Mouse (Mus musculus): ENCODE measurements around the gene Mindy2. TPM values are rescaled to one million over a fixed set of nuclear protein-coding genes. Genes with fewer than 3 reads are reported as not detected.
A peak's percentile ranks its signal among the peaks of the same experiment; 100 is the strongest.

The Mindy2 gene
- polyA plus RNA-seq (2015; fragmentation: Nextera tagmentation; extraction: Ambion mirVana): 9.7 and 9.9 TPM in 2 replicates

DNA sequence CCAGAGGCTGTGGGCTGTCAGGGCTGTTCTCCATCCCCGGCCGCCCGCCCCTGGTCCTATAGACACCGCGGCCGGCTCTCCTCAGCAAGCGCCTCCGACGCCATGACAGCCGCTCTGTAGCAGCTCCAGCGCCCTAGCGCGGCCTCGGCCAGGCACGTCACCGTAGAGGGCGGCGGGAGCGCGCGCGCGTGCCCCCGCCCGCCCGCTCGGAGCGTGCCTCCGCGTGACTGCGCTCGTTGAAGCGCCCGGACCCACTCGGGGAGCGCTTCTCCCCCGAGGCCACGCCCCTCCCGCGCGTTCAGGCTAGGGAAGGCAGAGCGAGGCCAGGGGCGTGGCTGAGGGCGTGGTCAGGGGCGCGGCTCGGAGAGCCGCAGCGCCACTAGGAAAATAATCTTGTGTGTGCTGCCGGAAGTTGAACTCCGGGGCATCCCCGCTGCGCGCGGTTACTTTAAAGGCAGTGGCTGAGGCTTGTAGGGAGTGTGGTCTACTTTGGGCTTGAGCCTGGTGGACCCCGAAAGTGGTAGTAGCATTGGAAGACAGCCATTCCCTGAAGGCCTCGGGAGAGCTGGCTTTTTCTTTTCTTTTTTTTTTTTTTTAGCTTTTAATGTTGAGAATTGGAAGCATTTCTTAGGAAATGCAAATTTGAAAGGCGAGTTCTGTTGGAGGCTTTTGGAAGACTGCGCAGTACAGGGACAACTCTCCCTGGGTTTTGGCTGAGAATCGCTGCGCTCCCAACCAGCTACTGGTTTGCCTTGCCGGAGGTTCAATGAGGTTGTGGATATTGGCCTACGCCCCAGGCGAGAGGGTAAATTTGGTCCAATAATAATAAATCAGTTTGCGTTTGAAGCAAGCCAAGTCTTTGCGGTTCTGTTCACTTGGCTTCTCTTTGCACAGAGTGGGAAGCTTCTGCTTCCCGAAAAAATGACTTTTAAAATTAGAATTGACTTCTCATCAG is at the start of gene Mindy2:
TSS of gene Mindy2 (minus strand) at position 162 of the 955 bp plus-strand sequence.
- Histone ChIP-seq H3K27ac (replicated peaks) (peak within 1 kb of the TSS; percentile 96), H3K4me1 (peaks cover 35% of the 10 kb centered on the region), H3K9ac (peak within 1 kb of the TSS; percentile 93), H3K9me3 (no peaks in the 10 kb centered on the region), H3K36me3 (no peaks in the 10 kb centered on the region), H3K4me3 (peak within 1 kb of the TSS; percentile 97), H3K4me2 (peak within 1 kb of the TSS; percentile 88), H3K27me3 (replicated peaks) (no peaks in the 10 kb centered on the region)
- ATAC-seq (ENCODE audit: extremely low read depth, insufficient number of reproducible peaks, low FRiP score, low TSS enrichment): peak; percentile 99
- 2% methylated on average over 64 of the region's 67 CpGs for WGBS

DNA sequence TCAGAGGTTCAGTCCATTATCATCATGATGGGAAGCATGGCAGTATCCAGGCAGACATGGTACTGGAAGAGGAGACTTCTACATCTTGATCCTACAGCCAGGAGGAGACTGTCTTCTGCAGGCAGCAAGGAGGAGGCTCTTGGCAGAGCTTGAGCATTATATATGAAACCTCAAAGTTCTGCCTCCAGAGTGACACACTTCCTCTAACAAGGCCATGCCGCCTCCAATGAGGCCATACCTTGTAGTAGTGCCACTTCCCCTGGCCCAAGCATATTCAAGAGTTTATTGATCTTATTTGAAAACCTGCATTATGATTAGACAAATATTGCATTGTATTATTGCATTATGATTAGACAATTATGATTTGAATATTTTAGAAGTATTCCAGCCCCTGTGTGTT is 49.5 kb upstream of the Mindy2 start:
- Histone ChIP-seq H3K9ac (no peak overlapping the region), H3K4me2 (no peak overlapping the region), H3K27ac (replicated peaks) (no peak overlapping the region), H3K9me3 (no peaks in the 10 kb centered on the region), H3K27me3 (replicated peaks) (no peaks in the 10 kb centered on the region), H3K36me3 (peaks cover 34% of the 10 kb centered on the region), H3K4me1 (no peaks in the 10 kb centered on the region), H3K4me3 (no peak overlapping the region)
- 100% methylated on average over 1 of the region's 1 CpGs for WGBS
- ATAC-seq (ENCODE audit: extremely low read depth, insufficient number of reproducible peaks, low FRiP score, low TSS enrichment): no peak

DNA sequence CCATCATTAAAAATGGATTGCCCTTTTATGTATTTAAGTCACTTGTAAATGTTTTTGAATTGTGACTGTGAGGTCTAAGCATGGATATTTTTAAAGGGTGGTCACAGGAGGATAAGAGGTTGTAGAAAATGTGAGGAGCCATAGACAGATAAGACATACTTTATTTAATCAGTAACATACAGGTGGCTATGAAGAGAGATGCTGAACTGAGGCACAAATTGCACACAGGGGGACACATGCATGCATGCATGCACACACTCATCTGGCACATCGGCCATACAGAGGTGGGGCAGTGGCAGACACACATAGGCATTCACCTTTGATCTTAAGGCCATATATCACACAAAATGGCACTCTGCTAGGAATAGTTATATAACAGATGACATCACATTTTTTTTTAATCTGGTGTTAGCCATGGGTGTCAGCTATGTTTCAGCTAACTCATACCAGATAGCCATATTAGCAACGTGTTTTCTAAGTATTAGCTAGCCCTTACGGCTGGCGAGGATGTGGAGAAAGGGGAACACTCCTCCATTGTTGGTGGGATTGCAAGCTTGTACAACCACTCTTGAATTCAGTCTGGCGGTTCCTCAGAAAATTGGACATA is 46.7 kb upstream of the Mindy2 start:
- no peaks in the 10 kb centered on the region for H3K27me3 ChIP-seq (replicated peaks)
- H3K9me3 ChIP-seq: no peaks in the 10 kb centered on the region
- peaks cover 29% of the 10 kb centered on the region for H3K36me3 ChIP-seq
- peaks cover 3% of the 10 kb centered on the region; the same call in 1 of the 2 replicates for H3K4me1 ChIP-seq
- no peak overlapping the region for H3K27ac ChIP-seq (replicated peaks)
- no peak for ATAC-seq (ENCODE audit: extremely low read depth, insufficient number of reproducible peaks, low FRiP score, low TSS enrichment)
- WGBS: 94% methylated on average over 5 of the region's 5 CpGs
- H3K9ac ChIP-seq: no peak overlapping the region
- H3K4me2 ChIP-seq: no peak overlapping the region
- no peak overlapping the region for H3K4me3 ChIP-seq

DNA sequence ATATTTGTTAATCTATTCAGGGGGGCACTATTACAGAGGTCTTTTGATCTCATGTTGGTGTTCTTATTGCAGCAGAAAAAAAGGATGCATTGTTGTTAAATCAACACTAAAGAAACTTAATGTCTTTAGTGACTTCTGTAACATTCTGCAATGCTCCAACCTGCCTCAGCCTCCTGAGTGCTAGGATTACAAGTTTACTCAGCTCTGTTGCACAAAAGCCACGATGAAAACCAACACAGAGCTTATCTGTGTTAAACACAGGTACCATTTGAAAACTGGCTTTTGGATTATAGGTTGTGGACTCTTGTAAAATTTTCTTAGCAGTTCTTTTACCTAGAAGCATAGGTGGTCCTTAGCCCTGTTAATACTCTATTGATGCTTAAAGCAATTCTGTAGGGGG is 41.1 kb upstream of the Mindy2 start:
- no peaks in the 10 kb centered on the region for H3K9me3 ChIP-seq
- no peak overlapping the region for H3K4me3 ChIP-seq
- no peak overlapping the region for H3K4me2 ChIP-seq
- no peak overlapping the region for H3K9ac ChIP-seq
- ATAC-seq (ENCODE audit: extremely low read depth, insufficient number of reproducible peaks, low FRiP score, low TSS enrichment): no peak
- H3K36me3 ChIP-seq: no peaks in the 10 kb centered on the region
- H3K27ac ChIP-seq (replicated peaks): no peak overlapping the region
- peaks cover 8% of the 10 kb centered on the region for H3K4me1 ChIP-seq
- WGBS: 67% methylated on average over 1 of the region's 1 CpGs
- H3K27me3 ChIP-seq (replicated peaks): no peaks in the 10 kb centered on the region

DNA sequence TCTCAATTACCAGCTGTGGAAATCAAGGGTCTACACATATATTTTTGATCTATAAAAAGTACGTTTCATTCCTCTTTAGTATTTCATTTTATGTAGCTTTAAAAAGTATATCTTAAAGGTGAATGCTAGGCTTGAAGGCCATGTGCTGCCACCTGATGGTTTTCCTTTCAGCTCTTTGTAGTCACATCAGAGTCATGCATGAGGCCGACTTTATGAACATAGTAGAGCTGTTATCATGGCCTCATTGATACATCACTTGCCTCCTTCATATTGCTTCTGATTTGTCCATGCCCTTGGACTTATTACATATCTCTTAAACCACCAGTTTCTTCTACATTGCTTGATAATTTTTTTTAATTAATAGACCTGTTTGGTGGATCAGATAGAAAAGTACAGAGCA is 38.7 kb upstream of the Mindy2 start:
- no peak overlapping the region for H3K4me3 ChIP-seq
- no peak overlapping the region for H3K9ac ChIP-seq
- H3K36me3 ChIP-seq: no peaks in the 10 kb centered on the region
- no peak overlapping the region for H3K4me2 ChIP-seq
- H3K27me3 ChIP-seq (replicated peaks): no peaks in the 10 kb centered on the region
- no peak for ATAC-seq (ENCODE audit: extremely low read depth, insufficient number of reproducible peaks, low FRiP score, low TSS enrichment)
- WGBS: 76% methylated on average over 2 of the region's 2 CpGs
- H3K9me3 ChIP-seq: no peaks in the 10 kb centered on the region
- H3K4me1 ChIP-seq: peaks cover 29% of the 10 kb centered on the region
- H3K27ac ChIP-seq (replicated peaks): no peak overlapping the region

DNA sequence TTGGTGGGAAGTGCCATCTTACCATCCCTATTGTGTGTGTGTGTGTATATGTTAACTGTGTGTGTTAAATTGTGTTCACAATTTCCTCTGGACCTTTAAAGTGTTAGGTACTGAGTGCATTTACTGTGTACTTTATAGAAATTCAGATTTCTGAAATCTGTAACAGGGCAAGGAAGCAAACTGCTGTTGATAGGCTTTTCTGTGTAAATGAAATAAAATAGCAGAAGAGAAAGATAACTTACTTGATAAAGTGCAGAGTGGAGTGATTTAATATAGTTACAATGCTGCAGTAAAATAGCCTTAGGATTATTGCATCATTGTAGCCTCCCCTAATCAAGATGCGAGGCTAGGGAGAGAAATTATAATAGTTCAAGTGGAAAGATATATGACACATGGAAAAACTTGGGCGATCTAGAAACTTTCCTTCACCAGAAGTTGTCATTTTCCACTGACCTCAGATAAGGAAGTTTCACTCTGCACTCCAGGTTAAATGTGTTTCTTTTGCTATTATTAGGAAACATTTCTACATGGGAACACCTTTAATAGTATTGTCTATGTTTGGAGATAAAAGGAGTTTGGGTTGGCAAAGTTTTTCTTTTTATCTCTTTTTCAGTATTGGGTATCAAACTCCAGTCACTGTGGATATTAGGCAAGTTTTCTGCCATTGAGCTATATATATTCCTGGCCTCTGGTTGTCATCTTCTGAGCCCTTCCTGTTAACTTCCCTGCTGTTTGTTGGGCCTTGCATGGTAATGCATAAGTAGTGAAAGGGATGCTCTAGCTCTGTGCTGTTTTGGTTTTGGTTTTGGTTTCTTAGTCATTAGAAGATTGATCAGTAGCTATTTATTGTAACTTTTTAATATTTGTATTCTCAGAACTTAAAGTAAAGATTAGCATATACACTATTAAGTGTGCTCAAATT is 35.1 kb upstream of the Mindy2 start:
- Histone ChIP-seq H3K9ac (no peak overlapping the region), H3K9me3 (no peaks in the 10 kb centered on the region), H3K27ac (replicated peaks) (no peak overlapping the region), H3K4me1 (peaks cover 51% of the 10 kb centered on the region), H3K27me3 (replicated peaks) (no peaks in the 10 kb centered on the region), H3K4me3 (no peak overlapping the region), H3K36me3 (no peaks in the 10 kb centered on the region), H3K4me2 (no peak overlapping the region)
- 44% methylated on average over 2 of the region's 2 CpGs for WGBS
- no peak for ATAC-seq (ENCODE audit: extremely low read depth, insufficient number of reproducible peaks, low FRiP score, low TSS enrichment)

DNA sequence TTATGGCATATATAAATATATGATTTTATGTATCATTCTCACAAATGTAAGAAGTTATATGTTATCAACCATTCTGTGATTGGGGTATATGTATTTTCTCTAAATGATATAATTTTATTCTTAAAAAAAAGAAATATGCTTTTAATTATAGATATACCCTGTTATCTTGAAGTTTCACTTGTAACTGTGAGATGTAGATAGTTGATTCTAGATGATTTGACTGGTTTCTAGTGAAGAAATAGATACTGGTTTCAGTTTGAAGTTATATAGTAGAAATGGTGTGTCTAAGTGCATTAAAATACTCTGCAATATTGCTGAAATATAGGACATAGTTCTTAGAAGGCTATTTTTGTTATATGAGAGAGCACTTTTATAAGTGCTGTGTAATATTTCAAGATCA is 33.6 kb upstream of the Mindy2 start:
- no peaks in the 10 kb centered on the region for H3K36me3 ChIP-seq
- H3K9me3 ChIP-seq: no peaks in the 10 kb centered on the region
- no peak for ATAC-seq (ENCODE audit: extremely low read depth, insufficient number of reproducible peaks, low FRiP score, low TSS enrichment)
- H3K4me1 ChIP-seq: peaks cover 66% of the 10 kb centered on the region
- H3K27ac ChIP-seq (replicated peaks): no peak overlapping the region
- no peak overlapping the region for H3K9ac ChIP-seq
- H3K4me3 ChIP-seq: no peak overlapping the region
- no peak overlapping the region for H3K4me2 ChIP-seq
- H3K27me3 ChIP-seq (replicated peaks): no peaks in the 10 kb centered on the region

DNA sequence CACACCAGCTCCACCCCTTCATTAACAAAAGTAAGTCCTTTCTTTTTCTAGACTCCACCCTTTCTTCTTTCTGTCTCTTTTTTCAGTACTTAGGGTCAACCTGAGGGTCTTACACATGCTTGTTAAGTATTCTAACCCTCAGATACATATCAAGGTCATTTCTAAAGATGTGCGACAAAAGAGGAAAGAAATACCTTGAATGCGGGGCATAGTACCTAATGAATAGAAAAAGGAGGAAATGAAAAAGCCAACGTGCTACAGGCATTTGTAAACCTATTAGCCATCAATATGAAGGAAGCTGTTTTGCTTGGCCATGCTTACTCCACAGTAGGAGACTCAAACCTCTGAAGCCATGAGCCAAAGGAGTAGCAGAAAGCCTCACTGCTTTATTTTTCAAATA is 33.0 kb upstream of the Mindy2 start:
- Histone ChIP-seq H3K36me3 (no peaks in the 10 kb centered on the region), H3K9me3 (no peaks in the 10 kb centered on the region), H3K4me3 (no peak overlapping the region), H3K27me3 (replicated peaks) (no peaks in the 10 kb centered on the region), H3K27ac (replicated peaks) (no peak overlapping the region), H3K4me1 (peaks cover 72% of the 10 kb centered on the region), H3K4me2 (no peak overlapping the region), H3K9ac (no peak overlapping the region)
- ATAC-seq (ENCODE audit: extremely low read depth, insufficient number of reproducible peaks, low FRiP score, low TSS enrichment): no peak
- 81% methylated on average over 3 of the region's 3 CpGs for WGBS

DNA sequence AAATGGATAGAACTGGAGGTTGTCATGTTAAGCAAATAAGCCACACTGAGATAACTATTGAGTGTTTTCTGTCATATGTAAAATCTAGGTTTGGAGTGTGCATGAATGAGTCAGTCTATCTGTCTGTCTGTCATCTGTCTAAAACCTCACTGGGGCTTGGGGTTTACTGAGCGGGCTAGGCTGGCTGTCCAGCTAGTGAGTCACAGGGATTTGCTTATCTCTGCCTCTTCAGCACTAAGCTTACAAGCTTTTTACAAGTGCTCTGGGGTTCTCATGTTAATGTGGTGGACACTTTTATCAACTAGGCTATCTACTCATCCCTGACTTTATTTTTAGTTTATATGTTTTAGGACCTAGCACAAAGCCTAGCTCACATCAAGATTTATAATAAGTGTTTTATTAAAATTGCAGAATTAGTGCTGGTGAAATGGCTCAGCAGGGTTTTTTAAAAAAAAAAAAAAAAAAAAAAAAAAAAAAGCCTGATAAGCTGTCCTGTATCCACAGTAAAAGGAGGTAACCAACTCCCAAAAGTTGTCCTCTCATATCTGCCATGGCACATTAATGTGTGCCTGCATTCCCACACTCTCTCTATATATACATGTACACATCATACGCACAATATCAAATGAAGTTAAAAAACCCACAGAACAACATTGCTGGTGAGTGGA is 31.5 kb upstream of the Mindy2 start:
- no peaks in the 10 kb centered on the region for H3K27me3 ChIP-seq (replicated peaks)
- no peak overlapping the region for H3K9ac ChIP-seq
- H3K4me2 ChIP-seq: no peak overlapping the region
- WGBS: 44% methylated on average over 2 of the region's 2 CpGs
- ATAC-seq (ENCODE audit: extremely low read depth, insufficient number of reproducible peaks, low FRiP score, low TSS enrichment): peak; percentile 42; the same call in 1 of the 2 replicates
- no peak overlapping the region for H3K4me3 ChIP-seq
- H3K36me3 ChIP-seq: no peaks in the 10 kb centered on the region
- peak overlapping the region; percentile 54 for H3K27ac ChIP-seq (replicated peaks)
- peaks cover 74% of the 10 kb centered on the region for H3K4me1 ChIP-seq
- H3K9me3 ChIP-seq: no peaks in the 10 kb centered on the region

DNA sequence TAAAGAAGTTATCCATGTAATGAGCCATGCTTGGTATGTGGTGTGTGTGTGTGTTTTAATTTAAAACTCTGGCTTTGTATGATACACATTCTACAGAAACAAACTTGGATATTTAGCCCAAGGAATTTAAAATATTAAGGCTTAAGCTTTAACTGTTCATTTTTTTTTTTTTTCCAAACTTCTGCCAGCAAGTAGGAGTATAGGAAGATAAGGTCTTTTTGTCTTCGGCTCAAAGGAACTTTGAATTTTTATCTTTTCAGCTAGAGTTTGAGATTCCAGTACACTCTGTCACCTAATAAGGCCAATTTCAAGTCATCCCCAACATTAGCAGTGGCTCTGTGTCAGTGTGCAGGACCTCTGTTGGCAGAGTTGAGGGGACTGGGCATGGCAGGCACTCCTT is 25.2 kb upstream of the Mindy2 start:
- ATAC-seq (ENCODE audit: extremely low read depth, insufficient number of reproducible peaks, low FRiP score, low TSS enrichment): no peak
- Histone ChIP-seq H3K4me3 (peak overlapping the region; percentile 93), H3K4me1 (peaks cover 60% of the 10 kb centered on the region), H3K27ac (replicated peaks) (no peak overlapping the region), H3K9ac (no peak overlapping the region; the same call in 1 of the 2 replicates), H3K4me2 (peak overlapping the region; percentile 87), H3K9me3 (no peaks in the 10 kb centered on the region), H3K36me3 (no peaks in the 10 kb centered on the region), H3K27me3 (replicated peaks) (no peaks in the 10 kb centered on the region)
- WGBS: 46% methylated on average over 1 of the region's 1 CpGs
